Mouse (Mus musculus) kidney, adult 9 months (tissue): ENCODE results near the gene P2ry6.

Experiments
- DNase-seq: peaks from one replicate; pipeline ENCODE4 v3.0.0; 2022

The P2ry6 gene

GRCm38 (mm10) chr7:100937481-100937880, 37.0 kb downstream of the P2ry6 start:
- no peak for DNase-seq

- DNase-seq, result no peak
Observed at GRCm38 (mm10) chr7:100933520-100933919, 40.9 kb downstream of the P2ry6 start.

GRCm38 (mm10) chr7:100932481-100933007, 41.9 kb downstream of the P2ry6 start:
- peak; percentile 91 for DNase-seq

- DNase-seq, result peak; percentile 56
Observed at GRCm38 (mm10) chr7:100931926-100932480, 42.4 kb downstream of the P2ry6 start, which contains the start of gene Arhgef17. Gene Arhgef17 (minus strand): TSS chr7:100932107.

GRCm38 (mm10) chr7:100931316-100931925, 43.0 kb downstream of the P2ry6 start:
- no peak for DNase-seq

- peak; percentile 66 for DNase-seq
Observed at GRCm38 (mm10) chr7:100930619-100931315, 43.7 kb downstream of the P2ry6 start.

GRCm38 (mm10) chr7:100929639-100930303, 44.7 kb downstream of the P2ry6 start:
- DNase-seq, result no peak

- DNase-seq, result no peak
Observed at GRCm38 (mm10) chr7:100928456-100928855, 46.0 kb downstream of the P2ry6 start.

GRCm38 (mm10) chr7:100927287-100928000, 47.0 kb downstream of the P2ry6 start:
- DNase-seq, result no peak

- peak; percentile 61 for DNase-seq
Observed at GRCm38 (mm10) chr7:100926311-100926923, 48.0 kb downstream of the P2ry6 start.

- DNase-seq, result no peak
Observed at GRCm38 (mm10) chr7:100924674-100925445, 49.6 kb downstream of the P2ry6 start.

GRCm38 (mm10) chr7:100924200-100924599, 50.2 kb downstream of the P2ry6 start:
- no peak for DNase-seq

- DNase-seq, result no peak
Observed at GRCm38 (mm10) chr7:100922907-100923306, 51.5 kb downstream of the P2ry6 start.

- no peak for DNase-seq
Observed at GRCm38 (mm10) chr7:100921289-100921688, 53.2 kb downstream of the P2ry6 start.

- DNase-seq, result peak; percentile 54
Observed at GRCm38 (mm10) chr7:100919809-100920107, 54.7 kb downstream of the P2ry6 start.

GRCm38 (mm10) chr7:100919006-100919808, 55.2 kb downstream of the P2ry6 start:
- no peak for DNase-seq

GRCm38 (mm10) chr7:100918176-100918575, 56.3 kb downstream of the P2ry6 start:
- no peak for DNase-seq

- no peak for DNase-seq
Observed at GRCm38 (mm10) chr7:100917751-100918150, 56.7 kb downstream of the P2ry6 start.

- DNase-seq, result no peak
Observed at GRCm38 (mm10) chr7:100916526-100916925, 57.9 kb downstream of the P2ry6 start.

- DNase-seq, result no peak
Observed at GRCm38 (mm10) chr7:100915204-100915603, 59.2 kb downstream of the P2ry6 start.

- DNase-seq, result no peak
Observed at GRCm38 (mm10) chr7:100911791-100912190, 62.7 kb downstream of the P2ry6 start.
